Mouse (Mus musculus): ENCODE results near the gene N4bp2l2. TPM values are rescaled to one million over a fixed set of nuclear protein-coding genes. Genes with fewer than 3 reads are reported as not detected.

Gene N4bp2l2
- polyA plus RNA-seq, 2 experiments: 12.3 to 25.1 TPM

DNA sequence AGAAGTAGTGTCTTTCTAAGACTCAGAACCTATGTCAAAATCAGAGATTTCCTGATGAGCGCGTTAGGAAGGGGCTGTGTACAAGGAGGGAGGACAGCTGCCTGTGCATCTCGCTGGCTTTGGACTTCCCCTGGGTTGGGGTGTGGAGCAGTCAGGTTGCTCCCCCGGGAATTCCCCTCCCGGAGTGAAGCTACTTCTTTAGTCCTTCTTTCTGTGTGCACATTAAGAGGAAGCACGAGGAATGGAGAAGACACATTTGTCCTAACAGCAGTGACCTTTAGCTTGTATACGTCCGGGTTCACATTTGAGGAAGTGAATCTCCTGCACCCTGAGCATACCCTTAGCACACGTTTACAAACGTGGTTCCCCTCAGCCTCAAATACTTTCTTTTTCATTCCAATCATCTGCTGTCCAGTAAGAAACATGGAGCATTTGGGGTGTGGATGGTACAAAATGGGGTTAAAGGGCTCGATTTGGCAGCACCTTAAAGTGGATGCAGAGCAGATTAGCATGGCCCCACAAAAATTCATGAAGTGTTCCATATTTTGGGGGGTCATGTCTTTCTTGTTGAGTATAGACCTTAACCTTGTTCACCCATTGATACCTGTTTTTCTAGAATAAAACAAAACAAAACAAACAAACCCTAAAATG, 70.5 kb downstream of the N4bp2l2 start:
- DNase-seq (ENCODE audit: low read depth in 3 of 3, low spot score in 3 of 3): no peak
- Histone ChIP-seq H3K4me1 (replicated peaks; ENCODE audit: control insufficient read depth in 2 of 2, insufficient read depth in 2 of 2, low read length in 1 of 2) (peaks cover 10 to 29% of the 10 kb centered on the region in 2 experiments; a peak in 3 of 4 replicates), H3K27me3 (ENCODE audit: control insufficient read depth, insufficient read depth, low read length) (no peaks in the 10 kb centered on the region), H3K4me2 (ENCODE audit: low read depth) (peak overlapping the region; percentile 94), H3K36me3 (replicated peaks; ENCODE audit: control insufficient read depth, insufficient read depth, low read depth) (no peaks in the 10 kb centered on the region; the same call in 1 of the 2 replicates), H3K9ac (replicated peaks) (no peak overlapping the region), H3K9me3 (ENCODE audit: control insufficient read depth, low read length) (no peaks in the 10 kb centered on the region), H3K27ac (no peak overlapping the region), H3K4me3 (ENCODE audit: insufficient read depth in 1 of 2, low read depth in 2 of 2, low read length in 2 of 2) (no peak overlapping the region; a peak in 1 of 4 replicates)
- no peak for TF ChIP-seq EP300 (IDR thresholded peaks at IDR 0.05; ENCODE audit: low read depth)
- TF ChIP-seq CTCF (IDR thresholded peaks at IDR 0.05; ENCODE audit: low read depth): no peak
- 21% methylated on average over 11 of the region's 11 CpGs for WGBS (ENCODE audit: insufficient replicate concordance)
- ATAC-seq (ENCODE audit: insufficient read depth): no peak

DNA sequence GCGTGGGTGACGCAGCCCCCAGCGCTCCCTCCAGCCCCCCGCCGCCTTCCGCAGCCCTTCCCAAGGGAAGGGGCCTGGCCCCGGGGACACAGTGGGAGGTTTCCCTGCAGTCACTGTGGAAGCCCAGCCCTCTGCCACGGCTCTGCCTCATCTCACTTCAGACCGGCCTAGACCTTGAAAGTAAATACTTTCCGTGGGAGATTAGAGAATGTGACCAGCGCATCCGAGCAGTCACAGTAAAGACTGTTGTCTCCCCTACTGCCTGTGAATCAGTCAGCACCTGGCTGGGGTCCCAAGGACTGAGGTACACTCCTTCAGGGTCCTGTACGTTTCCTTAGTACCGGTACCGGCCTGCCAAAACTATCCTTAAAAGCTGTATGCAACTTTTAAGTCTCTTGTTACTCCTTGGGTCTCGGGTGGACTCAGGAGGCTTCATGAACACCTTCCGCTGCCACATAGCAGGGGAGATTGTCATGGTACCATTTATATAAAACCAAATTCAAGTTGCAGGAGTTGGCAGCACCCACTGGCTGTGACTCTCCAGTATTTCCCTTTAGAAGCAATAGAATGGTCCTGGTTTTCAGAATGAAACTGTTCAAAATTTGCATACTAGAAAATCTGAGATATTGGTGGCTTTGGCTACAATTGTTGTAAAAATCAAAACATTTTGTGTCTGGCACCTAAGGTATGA, 71.2 kb downstream of the N4bp2l2 start:
- H3K27me3 ChIP-seq (ENCODE audit: control insufficient read depth, insufficient read depth, low read length): no peaks in the 10 kb centered on the region
- H3K4me1 ChIP-seq (replicated peaks; ENCODE audit: control insufficient read depth in 2 of 2, insufficient read depth in 2 of 2, low read length in 1 of 2): peaks cover 10 to 32% of the 10 kb centered on the region in 2 experiments; a peak in 3 of 4 replicates
- ATAC-seq (ENCODE audit: insufficient read depth): no peak
- no peak for DNase-seq (ENCODE audit: low read depth in 3 of 3, low spot score in 3 of 3)
- peak overlapping the region; percentile 94 for H3K4me2 ChIP-seq (ENCODE audit: low read depth)
- peak overlapping the region; percentile 84 for H3K4me3 ChIP-seq (ENCODE audit: insufficient read depth in 1 of 2, low read depth in 2 of 2, low read length in 2 of 2)
- 14% methylated on average over 16 of the region's 17 CpGs for WGBS (ENCODE audit: insufficient replicate concordance)
- no peaks in the 10 kb centered on the region; the same call in 1 of the 2 replicates for H3K36me3 ChIP-seq (replicated peaks; ENCODE audit: control insufficient read depth, insufficient read depth, low read depth)
- H3K9me3 ChIP-seq (ENCODE audit: control insufficient read depth, low read length): no peaks in the 10 kb centered on the region
- H3K9ac ChIP-seq (replicated peaks): peak overlapping the region; percentile 80
- TF ChIP-seq EP300 (IDR thresholded peaks at IDR 0.05; ENCODE audit: low read depth): no peak
- TF ChIP-seq CTCF (IDR thresholded peaks at IDR 0.05; ENCODE audit: low read depth): no peak
- H3K27ac ChIP-seq: no peak overlapping the region

DNA sequence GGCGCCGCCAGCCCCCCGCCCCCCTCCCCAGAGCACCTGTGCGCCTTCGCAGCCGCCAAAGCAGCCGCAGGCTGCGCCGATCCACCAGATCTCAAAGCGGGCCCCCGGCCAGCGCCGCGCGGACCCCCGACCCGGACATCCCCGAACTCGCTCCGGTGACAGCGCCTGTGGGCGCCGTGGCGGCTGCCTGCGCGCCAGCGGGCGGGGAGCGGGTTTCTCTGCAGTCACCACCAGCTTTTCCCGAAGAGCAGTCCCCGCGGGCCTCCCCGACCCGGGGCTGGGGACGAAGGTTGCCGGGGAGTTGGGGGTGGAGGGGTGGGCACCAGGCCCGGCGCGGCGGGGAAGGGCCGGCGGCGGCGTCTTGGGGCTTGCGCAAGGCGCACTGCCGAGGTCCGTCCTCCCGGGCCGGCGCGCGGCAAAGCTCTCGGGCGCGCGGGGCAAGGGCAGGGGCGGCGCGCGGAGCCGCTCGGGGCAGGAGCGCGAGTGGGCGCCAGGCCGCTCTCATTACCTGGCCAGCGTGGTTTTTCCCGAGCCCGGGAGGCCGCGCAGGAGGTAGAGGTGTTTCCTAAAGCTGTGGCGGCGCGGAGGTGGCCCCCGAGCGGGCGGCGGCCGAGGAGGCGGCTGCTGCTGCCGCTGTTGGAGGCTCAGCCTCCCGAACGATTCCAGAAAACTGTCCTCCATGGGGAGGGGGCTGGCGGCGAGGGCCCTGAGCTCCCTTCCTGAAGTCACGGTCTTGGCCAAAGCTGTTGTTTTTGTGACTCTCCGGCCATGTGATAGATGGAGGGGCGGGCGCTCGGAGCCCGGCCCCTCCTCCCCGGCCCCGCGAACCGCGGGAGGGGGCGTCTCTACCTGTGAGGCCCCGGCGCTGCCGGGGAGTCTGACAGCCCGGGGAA, 72.0 kb downstream of the N4bp2l2 start:
- peak overlapping the region; percentile 84 for H3K4me3 ChIP-seq (ENCODE audit: insufficient read depth in 1 of 2, low read depth in 2 of 2, low read length in 2 of 2)
- H3K4me1 ChIP-seq (replicated peaks; ENCODE audit: control insufficient read depth in 2 of 2, insufficient read depth in 2 of 2, low read length in 1 of 2): peaks cover 10 to 28% of the 10 kb centered on the region in 2 experiments; a peak in 3 of 4 replicates
- WGBS (ENCODE audit: insufficient replicate concordance): under 1% methylated on average over 101 of the region's 102 CpGs
- peak overlapping the region; percentile 94 for H3K4me2 ChIP-seq (ENCODE audit: low read depth)
- H3K9me3 ChIP-seq (ENCODE audit: control insufficient read depth, low read length): no peaks in the 10 kb centered on the region
- TF ChIP-seq EP300 (IDR thresholded peaks at IDR 0.05; ENCODE audit: low read depth) (no peak), CTCF (IDR thresholded peaks at IDR 0.05; ENCODE audit: low read depth) (no peak)
- no peaks in the 10 kb centered on the region; the same call in 1 of the 2 replicates for H3K36me3 ChIP-seq (replicated peaks; ENCODE audit: control insufficient read depth, insufficient read depth, low read depth)
- H3K27me3 ChIP-seq (ENCODE audit: control insufficient read depth, insufficient read depth, low read length): no peaks in the 10 kb centered on the region
- peak overlapping the region; percentile 58; the same call in 1 of the 2 replicates for H3K27ac ChIP-seq
- no peak for DNase-seq (ENCODE audit: low read depth in 3 of 3, low spot score in 3 of 3)
- peak; percentile 63 for ATAC-seq (ENCODE audit: insufficient read depth)
- H3K9ac ChIP-seq (replicated peaks): peak overlapping the region; percentile 80

DNA sequence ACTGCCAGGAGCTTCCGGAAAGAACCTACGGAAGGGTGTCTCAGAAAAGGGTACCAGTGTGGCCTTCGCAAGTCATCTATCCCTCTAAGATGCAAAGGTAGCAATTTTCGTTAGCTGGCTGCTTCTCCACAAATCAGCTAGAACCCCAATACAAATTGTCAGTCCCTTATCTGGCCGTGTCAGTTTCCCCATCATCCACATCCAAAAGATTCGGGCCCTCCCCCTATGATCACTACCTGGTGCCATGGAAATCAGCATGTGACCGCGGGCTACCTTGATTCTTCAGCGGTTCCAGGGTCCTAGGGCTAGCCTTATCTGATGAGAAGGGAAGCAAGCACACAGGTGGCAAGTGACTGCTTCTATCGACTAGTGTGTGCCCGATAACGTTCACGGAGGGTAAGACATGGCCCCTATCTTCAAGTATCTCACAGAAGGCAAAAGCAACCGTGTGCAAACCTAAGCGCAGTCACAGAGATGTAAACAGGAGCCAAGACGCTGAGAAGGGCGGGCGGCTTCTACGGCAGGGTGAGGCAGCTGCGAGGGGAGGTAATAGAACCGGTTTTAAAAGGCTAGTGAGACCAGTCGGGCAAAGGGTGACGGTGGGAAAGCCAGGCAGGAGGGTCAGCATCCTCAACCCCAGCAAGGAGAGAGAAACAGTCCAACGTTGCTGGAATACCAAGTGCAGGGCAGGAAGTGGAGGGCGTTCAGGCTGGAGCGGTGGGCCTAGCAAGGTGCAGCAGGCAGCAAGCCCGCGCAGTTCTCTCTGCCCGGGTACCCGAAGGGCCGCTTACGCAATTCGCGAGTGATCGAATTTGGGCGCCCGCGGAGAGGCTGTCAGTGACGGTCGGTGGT, 72.9 kb downstream of the N4bp2l2 start:
- Histone ChIP-seq H3K9ac (replicated peaks) (peak overlapping the region; percentile 80), H3K9me3 (ENCODE audit: control insufficient read depth, low read length) (no peaks in the 10 kb centered on the region), H3K36me3 (replicated peaks; ENCODE audit: control insufficient read depth, insufficient read depth, low read depth) (no peaks in the 10 kb centered on the region; the same call in 1 of the 2 replicates), H3K4me1 (replicated peaks; ENCODE audit: control insufficient read depth in 2 of 2, insufficient read depth in 2 of 2, low read length in 1 of 2) (peaks cover 5 to 21% of the 10 kb centered on the region in 2 experiments; a peak in 3 of 4 replicates), H3K4me3 (ENCODE audit: insufficient read depth in 1 of 2, low read depth in 2 of 2, low read length in 2 of 2) (peak overlapping the region; percentile 84), H3K4me2 (ENCODE audit: low read depth) (peak overlapping the region; percentile 94), H3K27ac (peak overlapping the region; percentile 58), H3K27me3 (ENCODE audit: control insufficient read depth, insufficient read depth, low read length) (no peaks in the 10 kb centered on the region)
- TF ChIP-seq CTCF (IDR thresholded peaks at IDR 0.05; ENCODE audit: low read depth) (no peak), EP300 (IDR thresholded peaks at IDR 0.05; ENCODE audit: low read depth) (peak; percentile 52)
- DNase-seq (ENCODE audit: low read depth in 3 of 3, low spot score in 3 of 3) (peak; percentile 55 to 75 (median 63)), ATAC-seq (ENCODE audit: insufficient read depth) (peak; percentile 74)
- WGBS (ENCODE audit: insufficient replicate concordance): 6% methylated on average over 37 of the region's 40 CpGs

Measured in liver, embryonic 14.5 days (tissue).